Mouse (Mus musculus) heart, adult 18-20 months (tissue): Measurements from ENCODE around the gene Tnxb. TPM values are rescaled to one million over a fixed set of nuclear protein-coding genes. Genes with fewer than 3 reads are reported as not detected.
"Not testable (repeated sequence)": the region's sequence is repeated elsewhere in the genome, so short reads cannot be mapped to it uniquely, and the experiment has no call there.

Experiments
- DNase-seq, 2 experiments: peaks; one replicate each; pipeline ENCODE4 v3.0.0; 2021 to 2022; ENCODE audit warnings: mixed read lengths in 1 of 2
- total RNA-seq, 2 experiments: library from RNA; stranded (reverse); gene quantifications; 2 replicates each; pipeline ENCODE4 v1.2.3; 2021

Tnxb gene
- total RNA-seq, 2 experiments from 2014 or later, result 22.9 to 26.5 TPM

DNA sequence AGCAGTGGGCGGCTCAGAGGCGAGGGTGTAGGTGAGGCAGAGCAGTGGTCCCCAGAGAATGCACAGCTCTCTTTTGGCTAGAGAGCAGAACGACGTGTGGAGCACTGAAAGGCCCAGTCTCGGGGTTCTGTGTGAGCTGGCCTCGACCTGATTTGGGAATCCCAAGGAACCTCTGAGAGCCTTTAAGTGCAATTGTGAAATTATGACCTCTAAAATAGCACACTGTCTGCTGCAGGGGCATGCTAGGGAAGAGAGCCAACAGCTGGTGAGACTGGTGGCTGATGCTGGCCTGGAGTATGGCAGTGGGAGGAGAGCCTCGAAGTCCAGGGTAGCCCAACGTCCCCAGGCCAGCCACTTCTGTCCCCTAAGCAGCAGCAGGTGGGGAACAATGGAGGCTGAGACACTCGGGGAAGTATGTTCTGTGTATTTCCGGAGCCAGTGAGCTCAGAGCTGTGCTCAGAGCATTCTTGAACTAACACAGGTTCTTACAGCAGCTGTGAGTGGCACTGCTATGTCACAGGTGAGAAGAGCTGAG lies 13.4 kb downstream of the Tnxb start:
- DNase-seq, result peak in 1 of 2 experiments; percentile 22

DNA sequence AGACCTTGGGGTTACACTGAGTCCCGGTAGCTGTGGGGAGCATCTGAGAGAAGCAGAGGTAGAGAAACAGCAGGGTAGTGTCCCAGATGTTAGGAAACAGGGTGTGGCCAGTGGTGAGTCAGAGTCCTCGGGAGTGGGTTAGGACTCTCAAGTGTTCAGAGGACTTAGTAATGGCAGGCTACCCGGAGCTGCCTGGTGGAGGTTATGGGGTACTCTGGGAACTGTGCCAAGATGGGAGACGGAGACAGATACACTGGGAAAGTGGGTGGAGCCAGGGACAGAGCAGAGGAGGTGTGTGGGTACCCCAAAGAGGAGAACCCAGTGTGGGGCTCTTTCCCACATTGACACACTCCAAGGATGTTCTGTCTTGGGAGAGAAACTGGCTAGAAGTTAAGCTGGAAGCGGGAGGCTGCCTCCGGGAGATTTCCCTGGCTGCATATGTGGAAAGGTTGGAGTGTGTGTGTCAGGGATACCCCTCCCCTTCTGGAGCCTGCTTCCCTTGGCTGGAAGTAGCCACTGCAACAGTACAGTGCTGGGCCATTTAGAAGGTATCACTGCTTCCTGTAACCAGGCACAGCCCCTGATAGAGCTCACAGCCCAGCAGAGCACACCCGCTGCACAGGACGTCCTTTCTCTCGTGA lies 14.0 kb downstream of the Tnxb start:
- DNase-seq, result peak; percentile 73 to 74

DNA sequence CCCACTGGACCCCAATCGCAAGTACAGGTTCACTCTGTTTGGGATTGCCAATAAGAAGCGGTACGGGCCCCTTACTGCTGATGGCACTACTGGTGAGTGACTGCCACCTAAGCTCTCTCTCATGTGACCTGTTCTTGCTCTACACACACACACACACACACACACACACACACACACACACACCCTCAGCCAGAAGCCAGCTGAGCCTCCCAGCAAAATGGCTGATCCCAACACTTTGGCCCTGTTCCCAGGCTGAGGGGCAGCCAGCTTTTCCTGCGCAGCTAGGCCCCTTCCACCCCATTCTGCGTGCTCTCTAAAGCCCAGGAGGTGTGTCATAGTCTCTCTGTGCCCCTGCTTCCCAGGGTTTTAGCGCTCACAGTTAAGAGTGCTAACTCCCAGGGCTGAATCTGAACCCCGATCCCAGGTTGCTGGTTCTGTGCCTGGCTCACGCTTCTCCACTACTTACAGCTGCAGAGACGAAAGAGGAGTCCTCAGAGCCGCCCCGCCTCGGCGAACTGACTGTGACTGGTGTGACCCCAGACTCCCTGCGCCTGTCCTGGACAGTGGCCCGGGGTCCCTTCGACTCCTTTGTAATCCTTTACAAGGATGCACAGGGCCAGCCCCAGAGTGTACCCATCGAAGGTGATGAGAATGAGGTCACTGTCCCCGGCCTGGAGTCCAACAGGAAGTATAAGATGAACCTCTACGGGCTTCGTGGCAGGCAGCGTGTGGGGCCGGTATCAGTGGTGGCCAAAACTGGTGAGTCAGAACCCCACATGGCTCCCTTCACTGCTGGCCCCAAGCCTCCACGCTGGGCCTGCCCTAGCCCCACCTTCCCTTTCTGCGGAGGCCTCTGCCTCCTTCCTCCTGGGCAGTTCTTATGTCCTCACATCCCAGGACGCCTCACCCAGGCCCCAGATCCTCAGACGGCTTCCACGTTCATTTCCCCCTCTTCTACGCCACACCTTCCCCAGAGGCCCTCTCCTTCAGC lies 15.1 kb downstream of the Tnxb start:
- peak; percentile 72 to 85 for DNase-seq

DNA sequence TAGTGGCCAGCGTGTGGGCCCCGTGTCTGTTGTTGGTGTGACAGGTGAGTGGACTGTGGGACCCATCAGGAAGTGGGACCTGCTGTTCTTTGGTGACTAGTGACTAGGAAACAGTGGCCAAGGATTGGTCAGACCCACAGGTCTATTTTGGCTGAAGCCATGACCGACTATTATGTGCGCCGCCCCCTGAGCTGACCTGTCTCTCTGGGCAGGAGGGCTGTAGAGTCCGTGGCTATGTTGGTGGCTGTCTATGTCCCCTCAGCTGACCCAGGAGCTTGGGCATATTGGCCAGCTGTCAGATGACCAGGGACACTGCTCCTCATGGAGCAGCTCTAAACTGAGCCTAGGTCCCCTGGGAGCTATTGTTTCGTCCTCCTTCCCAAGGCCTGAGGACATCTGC lies 18.6 kb downstream of the Tnxb start:
- no peak for DNase-seq

DNA sequence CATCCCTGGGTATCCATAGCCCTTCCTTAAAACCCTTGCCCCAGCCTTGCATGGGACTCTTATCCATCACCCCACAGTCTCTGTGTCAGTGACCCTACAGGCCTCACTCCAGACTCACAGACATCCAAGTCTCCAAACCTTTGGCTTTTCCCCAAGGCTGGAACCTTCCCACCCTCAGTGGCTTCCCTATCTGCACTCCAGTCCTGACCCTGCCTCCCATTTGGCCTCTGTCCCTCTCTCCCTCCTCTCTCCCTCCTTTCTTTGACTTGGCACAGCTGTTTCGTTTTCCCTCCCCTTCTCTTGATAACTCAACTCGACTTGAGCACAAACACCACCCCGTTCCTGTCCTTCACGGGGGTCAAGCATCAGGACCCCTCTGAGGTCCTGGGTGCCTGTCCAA lies 20.1 kb downstream of the Tnxb start:
- DNase-seq, result peak; percentile 84 to 91

DNA sequence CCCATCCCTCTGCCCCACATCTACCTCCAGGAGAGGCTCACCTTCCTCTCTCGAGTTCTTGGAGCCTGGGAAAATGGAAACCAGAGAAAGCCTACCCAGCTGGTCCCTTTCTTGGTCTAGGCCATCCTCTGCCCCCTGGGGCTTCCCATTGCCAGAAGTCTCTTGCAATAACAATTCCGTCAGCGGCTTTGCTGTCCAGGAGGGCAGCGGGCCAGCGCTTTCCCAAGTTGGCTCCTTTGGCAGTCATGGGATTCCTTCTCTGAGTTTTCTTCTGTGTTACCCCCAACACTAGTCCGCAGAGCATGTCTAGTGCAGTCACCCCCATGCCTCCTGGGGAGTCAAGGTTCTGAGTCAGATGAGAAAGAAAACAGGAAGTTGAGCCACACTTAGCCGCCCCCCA lies 22.6 kb downstream of the Tnxb start:
- peak; percentile 91 to 92 for DNase-seq

DNA sequence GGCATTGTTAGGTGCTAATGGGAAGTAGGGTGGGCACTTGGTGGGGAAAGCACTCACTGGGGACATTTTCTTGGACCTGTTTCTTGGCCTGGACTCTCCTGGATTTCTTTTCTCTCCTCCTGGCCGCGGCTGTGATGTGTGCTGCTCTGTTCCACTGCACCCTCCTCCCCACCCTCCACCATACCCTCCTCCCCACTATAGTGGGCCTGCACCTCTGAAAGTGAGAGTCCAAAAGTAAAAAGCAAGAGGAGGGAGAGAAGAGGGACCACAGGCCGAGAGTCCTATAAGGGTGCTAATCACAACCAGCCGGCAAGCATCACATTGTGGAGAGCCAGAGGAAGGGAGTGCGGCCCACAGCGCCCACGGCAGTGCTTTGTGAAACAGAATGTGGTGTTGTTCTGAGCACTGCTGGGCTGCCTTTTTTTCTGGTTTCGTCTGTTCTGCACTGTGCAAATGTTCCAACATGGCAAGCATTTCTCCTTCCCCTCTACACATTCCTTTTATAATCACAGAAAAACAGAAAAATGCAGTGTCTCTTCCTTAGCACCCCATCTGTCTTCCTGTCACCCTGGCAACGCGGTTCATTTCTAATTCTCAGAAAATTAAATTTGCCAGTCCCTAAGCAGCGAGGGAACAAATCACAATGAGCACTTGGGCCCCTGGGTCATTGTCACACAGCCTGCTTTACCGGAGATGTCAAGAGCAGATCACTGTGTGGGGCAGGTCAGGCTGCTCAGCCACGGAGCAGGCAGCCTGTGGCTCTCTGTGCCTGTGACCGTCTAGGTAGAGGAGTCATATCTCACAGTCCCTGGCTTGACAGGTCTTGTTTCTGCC lies 29.5 kb downstream of the Tnxb start:
- no peak for DNase-seq

DNA sequence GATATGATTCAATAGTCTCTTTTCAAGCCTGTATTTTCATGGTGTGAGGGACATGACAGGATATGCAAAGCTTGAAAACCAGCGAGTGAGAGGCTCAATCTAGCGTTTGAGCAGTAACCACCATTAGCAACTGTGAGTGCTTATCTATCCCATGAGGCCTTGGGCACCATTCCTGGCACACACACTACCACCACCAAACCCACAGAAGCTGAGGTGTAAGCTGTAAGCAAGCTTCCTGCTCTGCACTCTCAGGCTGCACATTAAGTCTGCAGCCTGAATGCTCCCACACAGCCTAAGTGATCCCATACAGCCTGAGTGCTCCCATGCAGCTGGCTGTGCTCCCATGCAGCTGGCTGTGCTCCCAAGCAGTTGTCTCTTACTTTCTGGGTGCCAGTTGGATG lies 30.3 kb downstream of the Tnxb start:
- DNase-seq, result peak; percentile 26 to 42

DNA sequence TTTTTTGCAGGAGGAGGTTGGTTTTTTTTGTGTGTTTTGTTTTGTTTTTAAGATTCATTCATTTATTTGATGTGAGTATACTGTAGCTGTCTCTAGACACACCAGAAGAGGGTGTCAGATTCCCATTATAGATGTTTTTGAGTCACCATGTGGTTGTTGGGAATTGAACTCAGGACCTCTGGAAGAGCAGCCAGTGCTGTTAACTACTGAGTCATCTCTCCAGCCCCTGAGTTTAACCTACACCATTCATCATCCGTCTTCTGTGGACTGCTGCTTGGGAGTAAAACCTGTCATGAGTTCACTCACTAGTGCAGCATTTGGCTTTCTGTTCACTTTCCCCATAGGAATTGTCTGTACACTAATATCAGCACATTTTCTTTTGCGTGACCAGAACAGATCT lies 36.1 kb downstream of the Tnxb start:
- not testable (repeated sequence) for DNase-seq

DNA sequence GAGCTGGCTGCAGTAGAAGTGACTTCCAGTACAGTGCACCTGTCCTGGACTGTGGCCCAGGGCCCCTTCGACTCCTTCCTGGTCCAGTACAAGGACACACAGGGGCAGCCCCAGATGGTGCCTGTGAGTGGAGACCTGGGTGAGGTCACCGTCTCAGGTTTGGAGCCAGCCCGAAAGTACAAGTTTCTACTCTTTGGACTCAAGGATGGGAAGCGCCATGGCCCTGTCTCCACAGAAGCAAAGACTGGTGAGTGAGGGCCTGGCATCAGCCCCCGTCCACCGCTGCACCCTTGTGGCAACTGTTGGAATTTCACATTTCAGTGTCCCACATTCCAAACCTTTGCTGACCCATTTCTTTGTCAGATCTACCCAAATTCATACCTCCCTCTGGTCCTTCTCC lies 42.6 kb downstream of the Tnxb start:
- DNase-seq, result peak; percentile 54 to 84

DNA sequence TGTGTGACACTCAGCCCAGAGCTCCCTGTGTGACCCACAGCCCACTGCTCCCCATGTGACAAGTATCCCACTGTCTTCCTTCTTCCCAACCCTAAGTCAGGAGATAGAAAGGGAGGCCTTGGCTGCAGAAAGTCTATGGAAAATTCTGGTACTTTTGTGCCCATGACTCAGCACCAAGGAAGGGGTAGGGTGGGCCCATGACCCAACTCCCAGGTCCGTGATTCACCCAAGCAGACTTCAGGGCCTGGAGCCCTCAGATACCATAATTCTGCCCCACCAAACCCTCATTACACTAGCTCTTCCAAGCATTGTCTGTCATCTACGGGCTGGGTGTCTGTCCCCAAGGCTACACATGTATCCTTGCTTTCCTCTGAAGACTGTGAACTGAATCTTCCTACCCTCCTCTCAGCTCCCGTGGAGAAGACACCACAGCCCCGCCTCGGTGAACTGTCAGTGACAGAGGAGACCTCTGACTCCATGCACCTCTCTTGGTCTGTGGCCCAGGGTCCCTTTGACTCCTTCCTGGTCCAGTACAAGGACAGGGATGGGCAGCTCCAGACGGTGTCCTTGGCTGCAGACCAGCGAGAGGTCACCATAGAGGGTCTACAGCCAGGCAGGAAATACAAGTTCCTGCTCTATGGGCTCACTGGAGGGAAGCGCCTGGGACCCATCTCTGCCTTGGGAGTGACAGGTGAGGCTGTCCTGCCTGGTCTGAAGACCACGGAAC lies 44.0 kb downstream of the Tnxb start:
- not testable (repeated sequence) for DNase-seq

DNA sequence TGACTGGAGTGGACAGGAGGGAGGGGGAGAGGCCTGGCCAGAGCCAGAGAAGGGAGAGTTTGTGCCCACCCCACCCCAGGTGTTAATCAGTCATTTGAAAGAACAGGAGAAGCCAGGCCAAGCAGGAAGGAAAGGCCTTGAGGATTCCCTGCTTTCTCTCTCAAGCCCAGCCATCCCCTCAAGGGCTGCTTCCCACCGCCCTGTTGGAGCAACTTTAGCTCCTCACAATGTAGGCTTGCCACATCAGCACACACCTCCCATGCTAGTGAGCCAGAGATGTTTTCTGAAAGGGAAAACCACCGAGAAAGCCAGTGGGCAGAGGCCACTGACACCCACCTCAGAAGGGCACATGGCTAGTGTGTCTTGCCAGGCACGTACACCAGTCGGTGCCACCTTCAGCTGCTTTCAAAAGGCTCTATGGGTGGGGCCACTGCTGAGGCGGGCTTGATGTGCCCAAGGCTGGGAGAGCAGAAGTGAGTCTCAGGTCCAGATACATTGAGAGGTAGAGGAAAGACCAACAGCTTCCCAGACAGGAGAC lies 44.6 kb downstream of the Tnxb start:
- DNase-seq, result not testable (repeated sequence)

DNA sequence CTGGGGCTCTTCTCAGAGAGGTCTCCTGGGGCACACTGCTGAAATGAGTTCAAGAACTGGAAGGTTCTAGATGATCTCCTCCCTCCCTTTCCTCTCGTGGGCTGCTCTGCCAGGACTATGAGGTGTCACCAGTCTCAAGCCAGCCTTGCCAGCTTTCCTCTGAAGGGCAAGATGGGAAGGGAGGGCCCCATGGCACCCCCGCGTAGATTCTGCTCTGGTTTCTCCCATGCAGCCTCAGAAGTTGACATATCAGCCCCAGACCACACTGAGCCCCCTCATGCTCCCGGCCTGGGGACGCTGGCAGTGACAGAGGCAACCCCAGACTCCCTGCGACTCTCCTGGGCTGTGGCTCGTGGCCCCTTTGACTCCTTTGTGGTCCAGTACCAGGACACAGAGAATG lies 45.1 kb downstream of the Tnxb start:
- not testable (repeated sequence) for DNase-seq

DNA sequence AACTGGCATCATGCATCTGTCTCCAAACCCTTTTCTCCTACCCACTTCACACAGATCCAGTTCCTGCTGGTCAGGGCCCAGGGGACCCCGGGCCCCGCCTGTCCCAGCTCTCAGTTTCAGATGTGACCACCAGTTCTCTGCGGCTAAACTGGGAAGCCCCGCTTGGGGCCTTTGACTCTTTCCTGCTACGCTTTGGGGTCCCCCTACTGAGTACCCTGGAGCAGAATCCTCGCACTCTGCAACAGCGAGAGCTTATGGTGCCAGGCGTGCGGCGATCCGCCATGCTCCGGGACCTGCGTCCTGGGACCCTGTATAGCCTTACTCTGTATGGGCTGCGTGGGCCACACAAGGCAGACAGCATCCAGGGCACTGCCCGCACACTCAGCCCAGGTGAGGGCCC lies 45.9 kb downstream of the Tnxb start:
- no peak for DNase-seq

DNA sequence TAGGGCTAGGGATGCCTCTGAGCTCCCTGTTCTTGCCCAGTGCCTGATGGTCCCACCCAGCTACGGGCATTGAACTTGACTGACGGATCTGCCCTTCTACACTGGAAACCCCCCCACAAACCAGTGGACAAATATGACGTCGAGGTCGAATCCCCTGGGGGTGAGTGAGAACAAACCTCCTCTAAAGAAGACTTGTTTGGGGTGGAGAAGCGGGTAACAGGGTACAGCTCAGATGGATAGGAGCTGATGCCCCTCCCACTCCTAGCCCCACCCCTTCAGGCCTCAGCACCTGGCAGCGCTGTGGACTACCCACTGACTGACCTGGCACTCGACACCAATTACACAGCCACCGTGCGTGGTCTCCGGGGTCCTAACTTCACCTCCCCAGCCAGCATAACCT lies 47.1 kb downstream of the Tnxb start:
- DNase-seq, result no peak

DNA sequence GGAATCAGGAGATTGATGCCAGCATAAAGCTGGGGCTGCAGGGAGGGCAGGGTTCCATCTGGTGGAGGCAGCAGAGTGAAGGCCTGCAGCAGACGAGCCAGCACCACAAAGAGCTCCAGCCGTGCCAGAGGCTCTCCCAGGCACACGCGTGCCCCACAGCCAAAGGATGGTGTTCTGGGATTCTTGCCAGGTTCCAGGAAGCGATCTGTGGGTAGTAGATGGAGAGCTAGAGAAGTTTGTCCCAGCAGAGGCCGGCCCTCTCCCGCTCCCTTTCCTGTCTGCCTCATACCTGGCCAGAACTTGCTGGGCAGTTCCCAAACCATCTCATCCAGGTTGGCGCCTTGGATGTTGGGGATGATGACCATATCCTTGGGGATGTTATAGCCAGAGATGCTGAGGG lies 49.6 kb downstream of the Tnxb start:
- not testable (repeated sequence) for DNase-seq

DNA sequence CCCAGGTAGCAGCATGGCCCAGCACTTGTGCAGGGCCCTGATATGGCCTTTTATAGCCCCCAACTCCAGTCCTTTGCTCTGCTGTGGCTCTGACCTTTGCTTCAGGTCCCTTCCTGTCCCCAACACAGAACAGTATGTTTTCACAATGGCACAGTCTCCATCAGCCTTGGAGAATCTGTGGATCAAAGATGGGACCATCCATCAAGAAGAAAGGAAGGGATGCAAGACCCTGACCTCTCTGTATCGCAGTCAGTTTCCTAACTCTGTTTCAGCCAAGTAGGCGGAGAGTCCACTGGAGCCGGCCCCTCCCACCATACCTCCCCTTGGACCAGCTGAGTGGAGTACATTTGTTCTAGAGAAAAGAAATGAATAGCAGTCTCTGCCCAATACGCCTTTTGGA lies 51.9 kb downstream of the Tnxb start:
- not testable (repeated sequence) for DNase-seq

DNA sequence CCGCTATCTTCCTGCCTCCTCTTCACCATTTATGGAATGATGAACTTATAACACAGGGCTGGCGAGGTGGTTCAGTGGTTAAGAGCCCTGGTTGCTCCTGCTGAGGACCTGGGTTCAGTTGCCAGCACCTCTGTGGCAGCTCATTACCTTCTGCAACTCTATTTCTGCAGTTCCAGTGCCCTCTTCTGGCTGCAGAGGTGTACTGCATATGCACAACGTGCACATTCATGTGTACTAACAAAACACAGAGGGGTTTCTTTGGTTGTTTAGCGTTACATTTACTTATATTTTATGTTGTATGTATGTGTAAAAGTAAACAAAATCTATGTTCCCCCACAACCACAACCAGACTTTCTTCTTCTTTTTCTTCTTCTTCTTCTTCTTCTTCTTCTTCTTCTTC lies 52.7 kb downstream of the Tnxb start:
- DNase-seq, result no peak

DNA sequence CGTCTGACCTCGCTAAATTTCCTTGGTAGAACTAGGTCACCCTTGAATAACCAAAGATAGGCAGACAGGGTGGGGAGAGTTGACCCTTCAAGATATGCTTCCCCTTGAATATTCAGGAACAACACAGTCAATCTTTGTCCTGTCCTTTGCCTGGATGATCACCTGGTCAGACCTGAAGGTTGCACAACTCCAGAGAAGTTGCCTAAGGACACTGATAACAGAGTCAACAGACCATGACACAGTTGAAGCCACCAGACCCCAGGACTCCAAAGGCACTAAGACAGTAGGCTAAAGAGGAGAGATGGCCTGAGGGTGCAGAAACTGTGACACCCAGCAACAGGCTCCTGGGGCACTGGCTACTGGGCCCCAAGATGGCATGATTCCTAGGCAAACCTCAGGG lies 57.6 kb downstream of the Tnxb start:
- no peak for DNase-seq

DNA sequence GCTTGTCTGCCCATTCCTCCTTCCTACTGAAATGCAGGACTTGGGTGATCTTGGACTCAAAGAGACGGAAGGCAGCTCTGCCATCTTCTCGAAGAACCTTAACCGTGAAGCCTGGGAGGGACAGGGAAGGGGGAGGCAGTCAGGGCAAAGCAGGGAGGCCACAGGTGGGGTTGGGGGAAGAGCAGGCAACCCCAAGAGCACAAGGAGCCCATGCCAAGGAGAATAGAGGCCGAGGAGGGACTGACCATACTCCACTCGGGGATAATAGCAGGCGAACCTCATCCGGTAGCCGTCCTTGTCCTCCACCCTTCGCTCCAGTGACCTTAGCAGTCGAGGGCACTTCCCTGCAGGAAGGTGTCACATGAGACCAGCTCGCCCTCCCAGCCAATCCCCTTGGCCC lies 58.8 kb downstream of the Tnxb start:
- not testable (repeated sequence) for DNase-seq
